Mouse (Mus musculus): Measurements from ENCODE around the gene Plxnd1.

DNA sequence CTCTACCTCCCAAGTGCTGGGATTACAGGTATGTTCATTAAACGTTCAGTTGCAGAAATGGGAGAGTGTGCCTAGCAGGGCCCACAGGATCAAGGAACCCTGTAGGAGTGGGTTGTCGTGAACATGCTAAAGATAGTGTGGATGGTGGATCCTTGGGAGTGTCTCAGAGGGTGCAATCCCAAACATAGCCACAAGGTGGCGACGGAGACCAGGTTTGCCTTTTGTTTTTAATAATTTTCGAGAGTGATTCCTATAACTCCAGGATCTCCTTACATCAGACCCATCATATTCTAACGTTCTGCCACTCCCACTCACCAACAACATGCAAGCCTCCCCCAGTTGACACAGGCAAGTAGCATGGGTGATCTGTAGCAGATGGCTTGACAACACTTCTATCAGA lies 15.7 kb upstream of the Plxnd1 start:
- TF ChIP-seq CTCF (IDR thresholded peaks at IDR 0.05; ENCODE audit: borderline replicate concordance, insufficient read depth, low read length) (peak; percentile 67; the same call in 1 of the 2 replicates), POLR2A (IDR thresholded peaks at IDR 0.05; ENCODE audit: low read depth, low read length) (no peak)
